Mouse (Mus musculus): Measurements from ENCODE around the gene Crnkl1.
"Not testable (repeated sequence)": the region's sequence is repeated elsewhere in the genome, so short reads cannot be mapped to it uniquely, and the experiment has no call there.

Gene Crnkl1

DNA sequence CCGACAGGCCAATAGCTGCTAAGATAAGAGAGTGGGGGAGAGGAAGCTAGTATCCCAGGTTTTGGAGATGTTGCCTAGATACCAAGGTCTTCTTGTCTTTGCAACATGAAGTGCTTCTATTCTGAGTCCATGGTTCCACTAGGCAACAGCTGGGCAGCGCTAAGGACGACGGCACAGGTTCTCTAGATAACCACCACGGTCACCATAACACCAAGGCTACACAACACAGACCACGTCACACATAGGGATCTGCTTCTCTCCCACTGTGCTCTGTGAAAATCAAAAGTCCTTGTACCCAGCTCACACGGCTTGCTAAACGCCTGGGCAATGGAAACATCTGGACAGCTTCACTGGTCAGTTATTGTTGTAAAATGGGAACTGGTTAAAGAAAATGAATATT, 2.2 kb upstream of the Crnkl1 start:
- in situ Hi-C loops (cut with MboI; ENCODE audit: low sequenced_read_pairs): no loop called here

DNA sequence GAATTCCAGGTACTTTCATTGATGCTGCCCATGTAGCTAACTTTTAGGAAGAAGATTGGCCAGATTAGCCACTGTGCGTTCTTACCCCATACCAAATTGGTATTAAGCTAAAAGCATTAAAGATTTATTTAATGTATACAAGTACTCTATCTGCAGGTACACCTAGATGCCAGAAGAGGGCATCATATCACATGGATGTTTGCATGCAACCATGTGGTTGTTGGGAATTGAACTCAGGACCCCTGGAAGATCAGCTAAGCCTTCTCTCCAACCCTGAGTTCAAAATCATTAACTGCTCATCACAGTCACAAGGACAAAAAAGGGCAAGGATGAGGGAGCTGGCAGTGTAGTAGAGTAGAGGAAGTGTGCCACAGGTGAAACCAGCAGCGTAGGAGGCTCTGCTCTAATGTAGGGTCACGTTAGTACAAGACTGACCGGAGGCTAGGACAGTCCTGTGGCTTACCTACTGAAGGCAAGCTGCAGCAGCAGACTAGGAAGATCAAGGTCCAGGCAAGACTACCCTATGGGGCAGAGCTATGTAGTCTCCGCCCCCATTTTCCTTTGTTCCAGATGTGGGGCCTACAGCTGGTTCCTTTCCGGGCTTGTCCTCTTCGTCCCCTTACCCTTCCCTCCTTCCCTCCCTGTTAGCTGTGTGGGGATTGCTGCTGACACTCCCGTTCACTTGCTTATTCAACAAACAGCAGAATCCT, 13.7 kb downstream of the Crnkl1 start:
- in situ Hi-C loops (cut with MboI; ENCODE audit: low sequenced_read_pairs): no loop called here

DNA sequence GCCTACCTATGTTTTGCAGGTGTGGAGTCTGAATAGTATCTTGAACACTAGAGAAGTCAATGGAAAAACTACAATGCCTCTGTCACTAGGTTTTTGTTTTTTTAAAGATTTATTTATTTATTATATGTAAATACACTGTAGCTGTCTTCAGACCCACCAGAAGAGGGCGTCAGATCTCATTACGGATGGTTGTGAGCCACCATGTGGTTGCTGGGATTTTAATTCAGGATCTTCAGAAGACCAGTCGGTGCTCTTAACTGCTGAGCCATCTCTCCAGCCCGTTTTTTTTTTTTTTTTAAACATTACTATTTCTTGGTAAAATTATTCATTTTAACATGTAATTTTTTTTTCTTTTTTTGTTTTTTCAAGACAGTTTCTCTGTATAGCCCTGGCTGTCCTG, 28.9 kb downstream of the Crnkl1 start:
- in situ Hi-C loops (cut with MboI; ENCODE audit: low sequenced_read_pairs): not testable (repeated sequence)

DNA sequence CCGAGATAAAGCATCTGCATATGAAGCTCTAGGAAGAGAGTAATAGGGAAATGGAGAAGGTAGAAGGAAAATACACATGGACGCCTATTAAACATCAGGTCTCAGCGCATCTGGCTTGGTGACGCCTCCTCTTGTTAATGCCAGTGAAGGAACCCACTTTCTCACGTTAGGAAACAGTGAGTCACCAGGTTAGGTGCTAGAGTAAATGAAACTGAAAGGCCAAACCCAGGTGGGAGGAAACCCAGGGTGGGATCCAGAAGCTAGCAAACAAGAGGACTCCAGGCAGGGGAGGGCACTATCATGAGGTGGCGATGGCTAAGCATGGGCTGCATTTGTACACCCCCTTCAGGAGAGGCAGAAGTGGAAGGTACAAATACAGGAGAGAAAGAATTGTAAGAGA, 29.7 kb downstream of the Crnkl1 start:
- in situ Hi-C loops (cut with MboI; ENCODE audit: low sequenced_read_pairs): no loop called here

DNA sequence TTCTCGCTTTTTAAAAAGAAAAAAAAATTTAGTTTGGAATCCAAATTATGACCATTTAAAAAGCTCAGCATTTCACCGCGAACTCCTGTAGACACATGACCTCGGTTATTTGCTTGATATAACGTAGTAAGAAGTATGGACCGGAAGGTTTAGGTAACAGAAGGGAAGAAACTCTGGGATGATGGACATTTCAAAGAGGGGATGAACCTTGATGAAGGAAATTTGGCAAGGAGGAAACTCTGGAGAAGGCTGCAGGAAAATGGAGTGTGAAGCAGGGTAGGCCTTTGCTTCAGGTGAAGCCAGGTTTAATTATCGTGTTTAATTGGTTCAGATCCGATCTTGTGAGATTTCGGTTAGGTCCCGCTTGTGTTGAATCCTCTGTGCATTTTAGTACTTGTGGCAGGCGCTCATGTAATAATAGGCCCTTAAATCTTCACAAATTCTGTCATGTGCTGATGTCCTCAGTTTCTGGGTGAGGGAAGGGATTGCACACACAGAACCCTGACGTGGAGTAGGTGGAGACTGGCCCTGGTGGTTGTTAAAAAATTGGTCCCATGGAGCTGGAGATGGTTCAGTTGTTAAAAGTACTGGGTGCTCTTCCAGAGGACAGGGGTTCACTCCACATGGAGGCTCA, 30.7 kb downstream of the Crnkl1 start:
- in situ Hi-C loops (cut with MboI; ENCODE audit: low sequenced_read_pairs): no loop called here

DNA sequence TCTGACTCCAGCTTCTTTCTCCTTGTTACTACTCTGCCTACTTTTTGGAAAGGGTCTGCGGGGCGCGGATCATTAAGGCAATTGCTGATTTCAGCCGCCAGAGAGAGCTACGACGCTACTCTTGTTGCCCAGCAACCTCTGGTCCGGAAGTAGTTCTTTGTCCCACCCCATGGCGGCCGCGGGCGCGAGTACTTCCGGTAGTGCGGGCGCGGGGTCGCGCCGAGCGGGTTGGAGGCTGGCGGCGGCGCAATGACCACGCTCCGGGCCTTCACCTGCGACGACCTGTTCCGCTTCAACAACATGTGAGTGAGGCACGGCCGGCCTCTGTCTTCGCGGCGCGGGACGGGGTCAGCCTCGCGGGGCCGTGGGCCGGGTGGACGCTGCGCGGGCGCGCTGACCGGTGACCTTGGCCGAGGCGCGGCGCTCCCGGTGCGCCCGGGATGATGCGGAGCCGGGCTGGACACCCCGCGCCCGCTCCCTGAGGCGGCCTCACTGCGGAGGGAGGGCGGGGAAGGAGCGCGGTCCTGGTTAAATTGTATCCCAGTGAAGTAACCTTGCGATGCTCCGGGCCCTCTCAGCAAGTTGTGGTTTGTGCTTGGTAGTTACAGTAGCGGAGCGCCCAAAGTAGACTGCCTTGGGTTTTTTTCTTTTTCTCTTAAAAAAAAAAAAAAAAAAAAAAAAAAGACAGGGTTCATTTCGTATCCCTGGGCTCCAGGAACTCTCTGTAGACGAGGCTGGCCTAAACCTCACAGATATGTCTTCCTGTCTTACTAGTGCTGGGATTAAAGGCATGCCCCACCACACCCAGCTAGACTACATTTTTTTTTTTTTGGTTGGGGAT, 31.5 kb downstream of the Crnkl1 start:
- in situ Hi-C loops (cut with MboI; ENCODE audit: low sequenced_read_pairs): no loop called here

DNA sequence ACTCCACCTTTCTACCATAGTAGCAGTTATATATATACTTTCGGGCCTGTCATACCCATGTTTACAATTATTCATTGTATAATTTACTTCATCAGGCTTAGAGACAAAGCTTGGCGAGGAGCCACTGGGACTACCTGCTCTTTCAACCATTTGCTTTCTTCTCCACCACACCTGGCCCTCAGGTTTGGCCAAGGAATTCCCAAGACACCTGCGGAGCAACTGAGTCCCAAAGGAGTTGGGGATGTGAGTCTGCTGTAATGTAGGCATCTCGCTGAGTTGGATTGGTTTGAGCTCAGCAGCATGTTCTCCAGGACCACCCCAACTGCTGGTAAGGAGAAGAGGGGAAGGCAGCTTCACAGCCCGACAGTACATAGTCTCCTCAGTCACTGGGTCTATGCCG, 33.0 kb downstream of the Crnkl1 start, which contains the start of gene Naa20:
Naa20 (plus strand) TSS at position 239 of the 400 bp plus-strand sequence.
- in situ Hi-C loops (cut with MboI; ENCODE audit: low sequenced_read_pairs): no loop called here

DNA sequence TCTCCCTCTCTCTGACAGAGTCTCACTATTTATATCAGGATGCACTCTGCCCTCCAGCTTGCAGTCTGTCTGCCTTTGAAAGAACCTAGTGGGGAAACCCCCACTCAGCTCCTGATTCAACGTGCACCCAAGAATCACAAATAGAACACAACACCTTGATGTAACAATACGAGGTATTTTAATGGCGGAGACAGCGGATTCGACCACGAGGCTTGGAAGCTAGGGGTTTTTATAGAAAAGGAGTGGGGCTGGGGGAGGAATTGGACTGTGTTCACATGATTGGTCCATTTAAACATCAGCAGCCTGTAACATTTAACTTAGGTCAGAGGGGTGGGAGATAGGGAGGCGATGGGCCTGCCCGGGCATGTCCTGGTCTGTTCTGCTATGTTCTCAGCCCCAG, 34.5 kb downstream of the Crnkl1 start:
- in situ Hi-C loops (cut with MboI; ENCODE audit: low sequenced_read_pairs): not testable (repeated sequence)

DNA sequence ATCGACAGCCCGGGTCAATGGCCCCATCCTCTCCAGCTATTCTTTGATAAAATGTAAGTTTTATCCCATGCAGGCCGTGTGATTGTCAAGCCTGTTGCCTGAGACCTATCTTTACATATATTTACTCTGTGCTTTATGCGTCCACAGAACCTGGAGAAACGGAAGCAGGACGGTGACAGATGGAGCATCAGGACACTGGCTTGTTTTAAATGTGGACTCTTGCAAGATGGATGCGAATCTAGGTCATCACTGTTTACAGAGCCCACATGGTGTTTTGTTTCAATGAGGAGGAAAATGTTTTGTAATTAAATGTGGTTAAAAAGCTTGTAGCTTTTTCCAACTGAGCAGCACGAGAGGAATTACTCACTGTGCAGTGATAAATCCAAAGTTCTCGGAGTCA, 36.7 kb downstream of the Crnkl1 start:
- in situ Hi-C loops (cut with MboI; ENCODE audit: low sequenced_read_pairs): no loop called here

DNA sequence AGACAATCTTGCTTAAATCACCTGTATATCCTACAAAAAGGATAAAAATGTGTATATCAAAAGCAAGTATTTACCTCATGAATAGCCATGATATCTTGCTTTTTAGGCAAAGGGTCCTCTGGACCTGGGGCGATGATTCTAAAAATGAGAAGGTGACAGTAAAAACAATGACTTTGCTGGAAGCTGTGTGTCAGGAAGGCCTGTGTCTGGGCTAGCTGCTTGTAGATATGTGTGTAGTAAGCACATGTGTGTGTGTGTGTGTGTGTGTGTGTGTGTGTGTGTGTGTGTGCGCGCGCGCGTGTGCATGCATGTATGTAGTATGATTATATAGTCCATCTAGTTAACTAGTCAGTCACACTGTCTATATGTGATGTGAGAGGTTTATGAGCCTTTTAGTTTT, 41.1 kb downstream of the Crnkl1 start:
- in situ Hi-C loops (cut with MboI; ENCODE audit: low sequenced_read_pairs): no loop called here

DNA sequence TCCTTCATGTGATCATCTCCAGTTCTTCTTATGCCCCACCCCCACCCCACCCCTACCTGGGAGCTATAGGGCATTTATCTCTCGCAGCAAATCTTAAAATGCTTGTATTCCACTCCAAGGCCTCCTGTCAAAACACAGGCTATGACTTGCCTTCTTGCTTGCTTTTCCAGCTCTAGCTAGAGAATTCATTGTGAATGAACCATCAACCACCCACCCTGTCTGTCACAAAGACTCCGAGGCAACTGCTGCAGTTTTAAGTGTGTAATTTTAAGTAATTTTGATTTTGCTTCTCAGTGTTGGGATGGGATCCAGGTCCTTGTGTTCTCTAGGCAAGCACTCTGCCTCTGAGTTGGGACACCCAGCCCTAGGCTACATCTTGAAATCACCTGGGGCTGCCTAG, 44.2 kb downstream of the Crnkl1 start:
- in situ Hi-C loops (cut with MboI; ENCODE audit: low sequenced_read_pairs): no loop called here

DNA sequence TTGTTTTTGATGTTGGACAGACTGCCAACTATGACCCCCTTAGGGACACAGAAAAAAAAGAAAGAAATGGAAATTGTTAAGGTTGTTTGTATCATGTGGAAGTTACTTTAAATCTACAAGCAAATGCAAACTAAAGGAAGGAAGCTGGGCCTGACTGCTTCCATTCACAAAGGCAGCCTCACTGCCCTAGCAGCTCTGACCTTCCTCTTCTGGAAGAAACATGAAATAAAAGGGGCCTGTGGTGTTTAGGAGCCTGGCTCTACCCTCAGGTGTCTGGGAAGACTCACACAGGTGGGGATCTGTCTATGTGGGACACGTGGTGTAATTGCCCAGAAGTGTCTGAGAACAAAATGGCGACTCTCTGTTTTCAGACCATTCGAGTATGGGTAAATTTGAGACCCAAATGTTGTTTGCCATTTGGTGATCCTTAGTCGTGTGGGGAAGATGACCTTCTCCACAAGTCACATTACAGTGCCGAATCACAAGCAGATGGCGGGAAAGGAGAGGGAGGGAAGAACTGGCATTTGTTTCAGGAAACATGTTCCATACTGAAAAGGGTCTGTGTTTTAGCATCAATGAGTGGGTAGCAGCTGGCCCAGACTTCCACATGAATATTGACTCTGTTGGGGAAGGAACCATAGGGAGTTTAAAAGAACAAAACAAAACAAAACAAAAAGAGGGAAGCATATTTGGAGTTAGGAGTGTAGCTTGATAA, 45.9 kb downstream of the Crnkl1 start:
- in situ Hi-C loops (cut with MboI; ENCODE audit: low sequenced_read_pairs): no loop called here

DNA sequence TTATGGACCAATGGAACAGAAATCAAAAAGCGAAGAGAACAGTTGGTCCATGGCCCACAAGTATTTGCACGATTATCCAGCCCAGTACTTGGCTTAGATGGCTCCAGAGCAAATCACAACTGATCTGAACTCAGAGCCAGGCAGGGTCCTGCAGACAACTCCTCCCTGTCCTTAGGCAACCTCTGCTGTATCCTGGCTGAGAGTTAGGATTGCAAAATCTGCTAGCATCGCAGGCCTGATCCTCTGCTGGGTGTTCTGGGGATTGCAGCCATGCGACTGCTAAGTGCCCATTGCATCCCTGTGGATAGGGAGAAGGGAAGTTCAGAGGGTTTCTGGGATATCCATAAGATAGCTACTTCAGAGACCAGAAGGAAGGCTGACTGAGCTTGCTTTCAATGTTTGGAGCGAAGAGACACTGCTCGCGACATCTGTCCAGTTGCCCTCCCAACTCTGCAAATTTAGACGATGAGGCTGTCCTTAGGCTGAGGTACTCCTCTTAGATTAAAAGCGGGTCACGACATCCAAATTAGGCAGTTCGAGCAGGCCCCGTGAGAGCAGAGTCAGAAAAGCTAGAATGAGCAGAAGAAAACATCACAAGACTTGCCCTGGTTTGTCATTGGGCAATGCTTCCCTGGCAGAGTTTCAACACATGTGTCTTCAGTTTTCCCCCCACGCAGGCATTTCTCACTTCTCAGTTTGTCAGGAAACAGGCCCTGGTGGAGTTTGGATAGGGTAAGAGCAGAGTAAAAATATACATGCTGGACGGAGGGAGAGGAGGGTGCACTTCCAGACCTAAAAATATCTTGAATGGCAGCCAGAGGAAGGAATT, 46.7 kb downstream of the Crnkl1 start:
- in situ Hi-C loops (cut with MboI; ENCODE audit: low sequenced_read_pairs): no loop called here

DNA sequence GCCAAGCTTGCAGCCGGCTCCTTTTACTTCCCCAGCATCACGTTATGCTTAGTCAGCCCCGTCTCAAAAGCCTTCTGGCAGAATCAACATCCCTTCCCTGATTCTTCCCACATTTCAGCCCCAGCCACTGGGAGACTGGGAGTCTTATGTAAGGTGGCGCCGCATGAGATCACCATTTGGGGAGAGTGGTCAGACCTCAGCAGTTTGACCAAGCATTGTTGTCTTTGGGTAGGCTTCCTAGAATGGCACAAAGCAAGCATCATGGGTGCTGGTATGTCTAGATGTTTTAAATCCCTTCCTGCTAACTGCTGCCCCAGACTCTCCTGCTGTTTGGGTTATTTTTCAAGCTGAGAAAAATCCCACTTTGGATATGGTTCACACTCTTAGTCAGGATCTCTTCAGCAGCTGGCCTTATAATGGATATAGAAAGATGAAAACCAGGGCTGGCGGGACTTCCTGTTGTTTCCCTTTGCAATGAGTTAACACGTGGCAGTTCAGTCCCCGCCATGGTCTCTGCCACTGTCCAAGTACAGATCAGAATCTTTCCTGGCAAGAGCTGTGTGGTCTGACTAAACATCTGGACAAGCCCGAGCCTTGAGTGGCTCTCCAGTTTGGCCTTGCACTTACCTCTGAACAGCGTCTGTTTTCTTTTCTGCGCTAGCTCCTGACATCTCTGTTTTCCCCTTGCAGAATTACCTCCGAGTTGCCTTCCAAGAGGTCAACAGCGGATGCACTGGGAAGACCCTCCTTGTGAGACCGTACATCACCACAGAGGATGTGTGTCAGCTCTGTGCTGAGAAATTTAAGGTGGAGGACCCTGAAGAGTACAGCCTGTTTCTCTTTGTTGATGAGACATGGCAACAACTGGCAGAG, 49.7 kb downstream of the Crnkl1 start:
- in situ Hi-C loops (cut with MboI; ENCODE audit: low sequenced_read_pairs): no loop called here

DNA sequence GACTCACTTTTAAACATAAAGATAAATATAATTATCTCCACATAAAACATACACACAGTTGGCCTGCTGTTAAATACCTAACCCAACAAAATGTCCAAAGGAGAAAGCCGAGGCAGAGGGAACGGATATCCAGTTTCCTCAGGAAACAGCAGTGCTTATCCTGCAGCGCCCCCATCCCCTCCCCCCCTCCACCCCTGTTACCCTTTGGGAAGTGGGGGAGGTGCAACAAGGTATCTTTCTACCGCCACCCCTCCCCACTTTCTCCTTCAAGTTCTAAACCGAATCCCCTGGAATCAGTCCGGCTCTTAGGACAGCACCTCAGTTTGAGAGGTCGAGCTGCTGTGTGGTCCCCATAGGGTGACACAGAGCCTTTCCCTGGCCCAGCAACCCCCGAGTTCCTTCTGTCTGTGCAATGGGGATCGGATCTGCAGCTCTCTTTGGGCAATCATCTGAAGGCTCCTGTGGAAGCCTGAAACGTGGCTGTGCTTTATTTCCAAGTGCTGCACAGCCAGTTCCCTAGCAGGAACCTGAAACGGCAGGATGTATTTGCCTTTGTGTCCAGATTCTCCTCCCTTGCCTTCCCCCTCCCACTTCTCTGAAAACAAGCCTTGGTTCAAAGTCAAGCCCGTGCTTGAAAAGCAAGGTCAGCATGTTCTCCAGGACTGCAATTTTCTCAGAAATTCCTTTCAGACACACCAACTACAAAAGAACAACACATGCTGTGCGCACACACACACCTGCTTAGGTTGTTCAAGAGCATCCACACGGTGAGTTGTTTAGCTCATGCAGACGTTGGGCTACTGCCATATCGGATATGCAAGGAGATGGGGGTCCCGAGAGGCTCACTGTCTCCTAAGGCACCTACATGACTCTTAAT, 50.5 kb downstream of the Crnkl1 start:
- in situ Hi-C loops (cut with MboI; ENCODE audit: low sequenced_read_pairs): no loop called here

DNA sequence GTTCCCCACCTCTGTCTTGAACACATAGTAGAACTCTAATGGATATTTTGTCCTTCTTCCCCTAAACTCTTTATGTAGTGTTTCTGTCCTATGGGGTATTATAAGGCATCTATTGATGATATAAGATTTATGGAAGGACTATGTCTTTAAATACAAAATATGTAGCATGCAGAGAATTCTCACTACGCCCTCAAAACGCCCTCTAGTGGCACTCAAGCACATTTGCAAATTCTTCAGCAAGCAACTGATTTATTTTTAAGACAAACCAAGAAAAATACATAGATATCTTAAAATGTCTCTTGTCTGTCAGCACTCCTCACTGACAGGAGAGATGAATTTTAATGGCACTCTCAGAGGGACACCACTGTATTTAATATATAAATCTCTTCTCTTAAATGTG, 52.4 kb downstream of the Crnkl1 start:
- in situ Hi-C loops (cut with MboI; ENCODE audit: low sequenced_read_pairs): no loop called here

DNA sequence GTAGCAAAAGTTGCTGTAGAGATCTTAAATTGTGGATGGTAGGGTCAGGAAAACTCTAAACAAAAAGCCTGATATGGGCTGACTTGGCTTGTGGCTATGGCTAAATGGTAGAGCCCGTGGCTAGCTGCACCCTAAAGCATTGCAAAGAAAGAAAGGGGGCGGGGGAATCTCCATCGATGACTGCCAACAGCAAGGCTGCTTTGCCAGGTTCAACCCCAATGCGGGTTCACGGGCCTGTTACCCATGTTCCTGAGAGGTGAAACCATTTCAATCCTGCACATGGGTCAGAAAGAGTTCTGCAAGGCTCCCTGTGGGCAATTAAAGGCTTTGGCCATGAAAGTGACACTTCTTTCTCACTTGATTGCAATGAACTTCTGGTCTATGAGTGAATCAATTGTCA, 52.9 kb downstream of the Crnkl1 start:
- in situ Hi-C loops (cut with MboI; ENCODE audit: low sequenced_read_pairs): no loop called here
